Mouse (Mus musculus) liver, postnatal 0 days (tissue): ENCODE measurements around the gene Dmbx1. TPM values are rescaled to one million over a fixed set of nuclear protein-coding genes. Genes with fewer than 3 reads are reported as not detected.

Experiments
- ATAC-seq: fragments of 200-750 bp; cut with Nextera tagmentation; 2 replicates; pipeline ENCODE4 v1.8.0; 2017; ENCODE audit warnings: mild to moderate bottlenecking, moderate library complexity
- DNase-seq: peaks from one replicate; pipeline ENCODE4 v3.0.0-alpha.2; 2016
- H3K27ac ChIP-seq: fragments of 300-500 bp; sonication (generic); 2 replicates; pipeline ENCODE4 v1.5.1; 2014; ENCODE audit warnings: antibody characterized with exemption, moderate library complexity, mild to moderate bottlenecking, low read depth
- H3K27me3 ChIP-seq: fragments of 300-500 bp; sonication (generic); 2 replicates; pipeline ENCODE4 v1.6.1; 2014; ENCODE audit warnings: low read length, control low read depth, mixed read lengths; ENCODE audit not compliant: insufficient read depth
- H3K36me3 ChIP-seq: fragments of 300-500 bp; sonication (generic); replicated peaks from 2 replicates; pipeline ENCODE4 v1.6.1; 2014; ENCODE audit warnings: mild to moderate bottlenecking, control low read depth, low read length, moderate library complexity, mixed read lengths; ENCODE audit not compliant: insufficient read depth
- H3K4me1 ChIP-seq: fragments of 300-500 bp; sonication (generic); 2 replicates; pipeline ENCODE4 v1.6.1; 2014; ENCODE audit warnings: antibody characterized with exemption, mild to moderate bottlenecking, control low read depth; ENCODE audit not compliant: insufficient read depth
- H3K4me2 ChIP-seq: fragments of 300-500 bp; sonication (generic); 2 replicates; pipeline ENCODE4 v1.6.1; 2014; ENCODE audit warnings: low read depth, mild to moderate bottlenecking, low read length, moderate library complexity, mixed read lengths
- H3K4me3 ChIP-seq: fragments of 300-500 bp; sonication (generic); 2 replicates; pipeline ENCODE4 v1.5.1; 2014; ENCODE audit warnings: low read depth, low read length
- H3K9ac ChIP-seq: fragments of 300-500 bp; sonication (generic); replicated peaks from 2 replicates; pipeline ENCODE4 v1.6.1; 2014; ENCODE audit warnings: mild to moderate bottlenecking, moderate library complexity
- H3K9me3 ChIP-seq: fragments of 300-500 bp; sonication (generic); 2 replicates; pipeline ENCODE4 v1.6.1; 2016; ENCODE audit warnings: mild to moderate bottlenecking, control low read depth, low read length, mixed read lengths
- CTCF ChIP-seq: sonication (generic); IDR thresholded peaks from 2 replicates; pipeline ENCODE4 v1.5.1; 2016; ENCODE audit warnings: antibody characterized with exemption, low read depth
- EP300 ChIP-seq: IDR thresholded peaks from 2 replicates; pipeline ENCODE4 v1.6.1; 2016; ENCODE audit warnings: antibody characterized with exemption, low read depth, mild to moderate bottlenecking
- WGBS: fragments of 180-500 bp; shearing (Covaris S2); extraction: QIAGEN DNeasy Blood & Tissue Kit; methylation state at CpG from one replicate; pipeline ENCODE4 v1.1.7; 2014; ENCODE audit not compliant: insufficient replicate concordance; 5-methylcytosine and 5-hydroxymethylcytosine counted together
- polyA plus RNA-seq: library from polyadenylated mRNA; unstranded; fragments of >200 nt; fragmentation: Nextera tagmentation; extraction: Ambion mirVana; gene quantifications from 2 replicates; pipeline ENCODE4 v1.2.1, GENCODE M21; 2015

Dmbx1 gene
- polyA plus RNA-seq, 1 experiment from 2014 or later, result not detected

- TF ChIP-seq EP300 (no peak), CTCF (no peak)
- Histone ChIP-seq H3K36me3 (no peaks in the 10 kb centered on the region), H3K4me3 (no peak overlapping the region), H3K27me3 (peaks cover 11% of the 10 kb centered on the region; the same call in 1 of the 2 replicates), H3K4me2 (no peak overlapping the region), H3K9ac (no peak overlapping the region), H3K4me1 (no peaks in the 10 kb centered on the region), H3K9me3 (no peaks in the 10 kb centered on the region), H3K27ac (no peak overlapping the region)
- DNase-seq, result no peak
- 79% methylated on average over 16 of the region's 16 CpGs for WGBS
- no peak for ATAC-seq
Observed at GRCm38 (mm10) chr4:115919911-115920310, 19.8 kb downstream of the Dmbx1 start.

DNA sequence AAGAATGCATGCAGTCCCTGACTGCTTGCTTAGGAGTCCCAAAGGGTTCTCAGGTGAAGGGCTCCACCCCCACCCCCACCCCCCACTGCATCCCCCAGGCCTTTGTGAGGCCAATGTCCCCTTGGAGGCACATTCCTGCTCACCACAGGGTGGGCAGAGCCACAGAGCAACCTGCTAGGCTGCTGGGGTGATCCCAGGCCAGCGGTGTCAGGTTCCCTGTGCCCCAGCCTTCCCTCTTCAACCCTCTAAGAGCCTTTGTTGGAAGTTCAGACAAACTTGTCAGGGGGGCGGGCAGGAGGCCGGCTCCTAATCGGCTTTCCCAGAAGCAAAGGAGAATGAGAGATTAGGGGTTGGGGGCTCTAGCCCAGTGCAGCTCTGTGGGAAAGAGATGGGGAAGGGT is 28.1 kb downstream of the Dmbx1 start:
- ATAC-seq, result no peak
- Histone ChIP-seq H3K36me3 (no peaks in the 10 kb centered on the region), H3K4me2 (no peak overlapping the region), H3K9ac (no peak overlapping the region), H3K4me3 (no peak overlapping the region), H3K9me3 (no peaks in the 10 kb centered on the region), H3K4me1 (no peaks in the 10 kb centered on the region), H3K27me3 (peaks cover 6% of the 10 kb centered on the region; the same call in 1 of the 2 replicates), H3K27ac (no peak overlapping the region)
- no peak for TF ChIP-seq CTCF
- TF ChIP-seq EP300, result no peak
- no peak for DNase-seq
- 30% methylated on average over 4 of the region's 4 CpGs for WGBS

GRCm38 (mm10) chr4:115908641-115909040 is 31.1 kb downstream of the Dmbx1 start:
- no peak overlapping the region for H3K4me3 ChIP-seq
- no peak overlapping the region for H3K27ac ChIP-seq
- peaks cover 18% of the 10 kb centered on the region for H3K27me3 ChIP-seq
- DNase-seq (no peak), ATAC-seq (no peak)
- no peaks in the 10 kb centered on the region for H3K36me3 ChIP-seq
- no peaks in the 10 kb centered on the region for H3K4me1 ChIP-seq
- H3K9ac ChIP-seq, result no peak overlapping the region
- no peak overlapping the region for H3K4me2 ChIP-seq
- TF ChIP-seq CTCF (no peak), EP300 (no peak)
- 24% methylated on average over 7 of the region's 7 CpGs for WGBS
- no peaks in the 10 kb centered on the region for H3K9me3 ChIP-seq

- DNase-seq (no peak), ATAC-seq (no peak)
- Histone ChIP-seq H3K9me3 (no peaks in the 10 kb centered on the region), H3K4me1 (no peaks in the 10 kb centered on the region), H3K27me3 (peaks cover 21% of the 10 kb centered on the region), H3K9ac (no peak overlapping the region), H3K4me2 (no peak overlapping the region), H3K4me3 (no peak overlapping the region), H3K36me3 (no peaks in the 10 kb centered on the region), H3K27ac (no peak overlapping the region)
- 27% methylated on average over 1 of the region's 1 CpGs for WGBS
- no peak for TF ChIP-seq CTCF
- no peak for TF ChIP-seq EP300
Observed at GRCm38 (mm10) chr4:115907994-115908393, 31.7 kb downstream of the Dmbx1 start.

DNA sequence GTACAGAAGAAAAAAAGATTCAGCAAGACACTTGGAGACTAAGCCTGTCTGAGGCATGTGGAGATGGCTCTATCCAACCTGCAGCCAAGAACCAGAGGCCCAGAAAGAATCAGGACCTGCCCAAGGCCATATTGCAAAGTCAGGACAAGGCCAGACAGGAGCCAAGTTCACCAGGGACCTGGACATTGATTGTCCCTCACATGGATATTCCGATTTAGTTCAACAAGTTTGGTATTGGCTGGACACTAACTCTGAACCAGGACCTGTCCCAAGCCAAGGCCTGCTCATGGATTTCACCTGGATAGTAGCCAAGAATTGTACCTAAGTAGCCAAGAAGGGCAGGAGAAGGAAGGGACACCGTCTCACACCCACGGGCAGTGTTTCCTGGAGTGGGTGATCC is 32.9 kb downstream of the Dmbx1 start:
- no peaks in the 10 kb centered on the region for H3K4me1 ChIP-seq
- ATAC-seq, result no peak
- 78% methylated on average over 3 of the region's 3 CpGs for WGBS
- no peaks in the 10 kb centered on the region for H3K36me3 ChIP-seq
- H3K9me3 ChIP-seq, result no peaks in the 10 kb centered on the region
- no peak for DNase-seq
- no peak overlapping the region for H3K4me3 ChIP-seq
- no peak overlapping the region for H3K27ac ChIP-seq
- H3K27me3 ChIP-seq, result peaks cover 27% of the 10 kb centered on the region
- H3K9ac ChIP-seq, result no peak overlapping the region
- TF ChIP-seq CTCF (no peak), EP300 (no peak)
- no peak overlapping the region for H3K4me2 ChIP-seq

DNA sequence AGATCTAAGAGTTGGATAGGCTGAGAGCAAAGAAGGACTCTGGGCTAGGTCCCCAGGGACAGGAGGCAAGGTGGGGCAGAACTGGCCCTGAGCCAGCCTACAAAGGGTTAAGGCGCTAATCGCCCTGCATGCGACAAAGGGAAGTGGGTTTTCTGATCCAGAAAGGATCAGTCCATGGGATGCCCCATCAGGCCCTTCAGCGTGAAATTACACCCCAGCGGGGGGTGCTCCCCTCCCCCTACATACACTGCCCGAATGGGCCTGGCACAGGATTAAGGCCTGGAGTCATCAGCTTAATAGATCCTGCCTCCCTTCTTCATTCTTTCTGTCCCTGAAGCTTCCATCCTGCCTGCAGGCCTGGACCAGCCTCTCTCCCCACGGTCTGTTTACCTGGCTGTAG is 34.0 kb downstream of the Dmbx1 start:
- WGBS, result 25% methylated on average over 7 of the region's 7 CpGs
- ATAC-seq (no peak), DNase-seq (no peak)
- no peaks in the 10 kb centered on the region for H3K9me3 ChIP-seq
- no peak overlapping the region for H3K27ac ChIP-seq
- no peaks in the 10 kb centered on the region for H3K36me3 ChIP-seq
- peaks cover 30% of the 10 kb centered on the region for H3K27me3 ChIP-seq
- no peak overlapping the region for H3K4me3 ChIP-seq
- H3K4me2 ChIP-seq, result no peak overlapping the region
- no peak overlapping the region for H3K9ac ChIP-seq
- TF ChIP-seq EP300, result no peak
- no peak for TF ChIP-seq CTCF
- no peaks in the 10 kb centered on the region for H3K4me1 ChIP-seq

DNA sequence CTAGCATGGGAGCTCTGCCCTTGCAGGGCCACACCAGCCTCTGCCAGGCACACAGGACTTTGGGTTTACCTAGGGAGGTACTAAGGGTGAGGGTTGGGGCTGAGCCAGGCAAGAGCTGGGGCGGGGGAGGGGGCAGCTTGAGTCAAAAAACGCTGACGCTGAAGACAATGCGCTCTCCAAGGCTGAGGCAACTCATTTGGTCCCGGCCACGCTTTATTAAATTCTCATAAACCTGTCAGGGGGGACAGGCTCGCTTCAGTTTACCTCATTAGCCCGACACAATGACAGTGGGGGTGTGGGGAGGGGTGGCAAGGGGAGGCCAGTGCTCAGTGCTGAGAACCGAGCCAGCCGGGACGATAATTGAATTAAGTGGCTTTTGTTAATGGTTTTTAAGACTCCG is 35.4 kb downstream of the Dmbx1 start:
- Histone ChIP-seq H3K27ac (no peak overlapping the region), H3K36me3 (no peaks in the 10 kb centered on the region), H3K9ac (no peak overlapping the region), H3K4me2 (no peak overlapping the region), H3K4me1 (no peaks in the 10 kb centered on the region), H3K27me3 (peaks cover 36% of the 10 kb centered on the region), H3K9me3 (no peaks in the 10 kb centered on the region), H3K4me3 (no peak overlapping the region)
- DNase-seq, result no peak
- ATAC-seq, result no peak
- WGBS, result 28% methylated on average over 12 of the region's 12 CpGs
- no peak for TF ChIP-seq CTCF
- no peak for TF ChIP-seq EP300
